Mouse (Mus musculus): ENCODE data around the gene Ccdc144b. TPM values are rescaled to one million over a fixed set of nuclear protein-coding genes. Genes with fewer than 3 reads are reported as not detected.

Gene Ccdc144b
- not detected in 2 replicates for polyA plus RNA-seq (2012; rRNA removed)

DNA sequence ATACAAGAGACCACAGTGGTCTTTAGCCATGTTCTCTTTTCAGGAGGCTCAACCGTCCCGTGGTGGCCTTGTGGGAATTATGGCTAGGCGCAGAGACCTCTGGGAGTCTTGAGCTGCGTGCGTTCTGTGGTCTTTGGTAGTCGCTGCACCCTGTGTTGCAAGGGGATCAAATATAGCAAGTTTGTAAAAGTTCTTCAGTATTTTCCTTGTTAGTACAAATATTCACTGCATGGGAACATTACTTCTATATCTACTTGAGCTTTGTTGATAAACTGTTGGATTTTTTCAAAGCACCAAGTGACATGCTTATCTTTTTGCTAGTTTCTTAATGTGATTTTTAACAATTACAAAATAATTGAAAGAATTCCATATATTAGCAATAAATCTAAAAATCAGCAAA is at the start of gene Ccdc144b:
Gene Ccdc144b (minus strand): TSS at position 101 of the 400 bp plus-strand sequence.
- TF ChIP-seq POLR2A (IDR thresholded peaks at IDR 0.05; ENCODE audit: borderline replicate concordance, extremely low read depth, insufficient read depth, insufficient read length, poor library complexity, severe bottlenecking), result no peak
- TF ChIP-seq CTCF (IDR thresholded peaks at IDR 0.05; ENCODE audit: borderline replicate concordance, extremely low read depth, insufficient read depth, insufficient read length), result no peak
- no peak for DNase-seq (ENCODE audit: low read depth)

DNA sequence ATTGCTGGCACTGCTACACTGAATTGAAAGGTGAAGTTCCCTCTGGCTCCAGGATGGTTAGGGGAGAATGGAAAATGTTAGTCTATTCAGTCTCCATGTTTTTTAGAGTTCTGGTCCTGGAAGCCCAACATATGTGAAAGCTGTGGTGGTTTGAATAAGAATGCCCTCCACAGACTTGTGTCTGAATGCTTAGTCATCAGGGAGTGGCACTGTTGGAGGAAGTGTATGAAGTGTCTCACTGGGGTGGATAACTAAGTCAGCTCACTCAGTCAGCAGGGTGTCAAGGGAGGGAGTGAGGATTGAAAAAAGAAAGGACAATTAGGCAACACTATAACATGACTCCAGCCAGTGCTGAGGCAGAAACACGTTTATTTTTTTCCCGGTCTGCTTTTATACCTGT is 42.0 kb upstream of the Ccdc144b start:
- DNase-seq (ENCODE audit: low read depth), result no peak
- TF ChIP-seq CTCF (IDR thresholded peaks at IDR 0.05; ENCODE audit: borderline replicate concordance, extremely low read depth, insufficient read depth, insufficient read length), result no peak
- no peak for TF ChIP-seq POLR2A (IDR thresholded peaks at IDR 0.05; ENCODE audit: borderline replicate concordance, extremely low read depth, insufficient read depth, insufficient read length, poor library complexity, severe bottlenecking)

DNA sequence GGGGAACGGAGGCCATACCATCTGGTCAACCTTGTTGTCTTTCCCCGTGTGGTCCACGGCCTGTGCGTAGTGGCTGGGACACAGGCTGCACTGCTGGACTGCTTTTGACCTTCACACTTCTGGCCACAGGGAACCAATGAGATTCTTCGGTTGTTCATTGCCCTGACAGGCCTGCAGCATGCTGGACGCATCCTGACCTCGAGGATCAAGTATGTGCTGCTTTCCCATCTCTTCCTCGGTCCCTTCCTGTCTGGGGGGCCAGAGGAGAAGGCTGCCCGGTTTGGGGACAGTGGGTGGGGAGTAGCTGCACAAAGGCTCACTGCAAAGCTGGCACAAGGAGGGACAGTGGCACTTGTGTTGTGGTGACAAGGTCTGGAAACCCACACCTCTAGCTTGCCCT is 34.2 kb upstream of the Ccdc144b start:
- DNase-seq (ENCODE audit: low read depth), result no peak
- TF ChIP-seq CTCF (IDR thresholded peaks at IDR 0.05; ENCODE audit: borderline replicate concordance, extremely low read depth, insufficient read depth, insufficient read length), result no peak
- no peak for TF ChIP-seq POLR2A (IDR thresholded peaks at IDR 0.05; ENCODE audit: borderline replicate concordance, extremely low read depth, insufficient read depth, insufficient read length, poor library complexity, severe bottlenecking)

DNA sequence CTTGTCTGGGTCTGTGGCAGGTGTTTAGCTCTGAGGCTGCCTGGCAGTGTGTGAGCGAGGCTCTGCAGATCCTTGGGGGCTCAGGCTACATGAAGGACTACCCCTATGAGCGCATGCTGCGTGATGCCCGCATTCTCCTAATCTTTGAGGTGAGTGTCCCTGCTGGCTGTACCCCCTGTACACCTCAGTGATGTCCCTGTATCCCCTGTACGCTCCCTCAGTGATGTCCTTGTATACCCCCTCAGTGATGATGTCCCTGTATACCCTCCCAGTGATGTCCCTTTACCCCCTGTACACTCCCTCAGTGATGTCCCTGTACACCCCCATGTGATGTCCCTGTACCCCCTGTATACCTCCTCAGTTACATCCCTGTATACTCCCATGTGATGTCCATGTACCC is 32.0 kb upstream of the Ccdc144b start:
- no peak for DNase-seq (ENCODE audit: low read depth)
- no peak for TF ChIP-seq CTCF (IDR thresholded peaks at IDR 0.05; ENCODE audit: borderline replicate concordance, extremely low read depth, insufficient read depth, insufficient read length)
- no peak for TF ChIP-seq POLR2A (IDR thresholded peaks at IDR 0.05; ENCODE audit: borderline replicate concordance, extremely low read depth, insufficient read depth, insufficient read length, poor library complexity, severe bottlenecking)

DNA sequence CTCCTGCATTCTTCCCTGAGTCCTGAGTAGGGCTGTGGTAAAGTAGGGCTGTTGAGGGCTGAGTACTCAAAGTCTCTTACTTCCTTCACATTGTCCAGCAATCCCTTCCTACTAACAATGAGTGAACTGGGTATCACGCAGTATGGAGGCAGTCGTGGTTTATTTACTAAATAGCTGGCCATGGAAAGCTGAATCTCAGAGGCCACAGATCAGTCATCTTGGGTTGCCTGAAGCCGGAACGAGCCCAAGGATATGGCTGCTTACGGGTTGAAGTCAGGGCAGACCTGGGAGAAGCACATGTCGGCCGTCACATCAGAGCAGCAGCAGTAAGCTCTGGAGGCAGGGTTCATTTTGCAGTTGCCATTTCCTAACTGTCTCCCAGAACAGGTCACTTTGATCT is 30.0 kb upstream of the Ccdc144b start:
- DNase-seq (ENCODE audit: low read depth), result no peak
- TF ChIP-seq CTCF (IDR thresholded peaks at IDR 0.05; ENCODE audit: borderline replicate concordance, extremely low read depth, insufficient read depth, insufficient read length), result no peak
- no peak for TF ChIP-seq POLR2A (IDR thresholded peaks at IDR 0.05; ENCODE audit: borderline replicate concordance, extremely low read depth, insufficient read depth, insufficient read length, poor library complexity, severe bottlenecking)

DNA sequence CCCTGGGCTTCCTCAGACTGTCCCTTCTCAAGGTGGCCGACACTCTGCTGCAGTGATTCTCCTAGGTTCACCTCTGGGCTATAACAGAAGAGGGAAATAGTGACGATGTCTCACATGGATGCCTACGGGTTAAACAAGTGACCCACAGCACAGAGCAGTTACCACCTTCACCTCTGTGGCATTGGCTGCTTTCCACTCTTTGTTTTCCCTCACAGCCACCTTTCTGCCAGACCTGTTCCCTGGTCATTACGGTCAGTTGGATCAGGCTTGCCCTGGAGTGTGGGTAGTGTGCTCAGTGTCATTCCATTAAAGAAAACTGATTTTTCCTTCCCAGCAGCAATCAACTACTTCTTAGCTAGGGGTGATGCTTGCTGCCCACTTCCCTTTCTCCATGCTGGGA is 29.5 kb upstream of the Ccdc144b start:
- TF ChIP-seq POLR2A (IDR thresholded peaks at IDR 0.05; ENCODE audit: borderline replicate concordance, extremely low read depth, insufficient read depth, insufficient read length, poor library complexity, severe bottlenecking) (no peak), CTCF (IDR thresholded peaks at IDR 0.05; ENCODE audit: borderline replicate concordance, extremely low read depth, insufficient read depth, insufficient read length) (no peak)
- DNase-seq (ENCODE audit: low read depth), result no peak

DNA sequence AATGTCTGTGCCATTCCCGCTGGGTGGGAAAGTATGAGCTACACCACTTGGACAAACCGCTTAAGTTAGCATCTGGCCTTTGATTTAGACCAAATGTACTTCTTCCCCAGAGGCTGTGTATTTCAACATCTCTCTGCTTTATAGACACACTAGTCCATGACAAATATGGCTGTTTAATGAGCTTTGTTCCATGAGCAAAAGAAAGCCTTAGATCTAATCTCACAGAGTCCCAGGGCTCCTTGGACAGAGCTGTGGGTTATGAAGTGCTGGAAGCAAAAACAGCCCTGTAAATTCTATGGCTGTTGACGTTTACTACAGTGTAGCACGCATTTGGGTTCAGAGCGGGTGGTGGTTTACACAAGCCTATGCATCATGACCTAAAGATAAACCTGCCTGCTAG is 27.4 kb upstream of the Ccdc144b start:
- DNase-seq (ENCODE audit: low read depth), result no peak
- TF ChIP-seq CTCF (IDR thresholded peaks at IDR 0.05; ENCODE audit: borderline replicate concordance, extremely low read depth, insufficient read depth, insufficient read length) (no peak), POLR2A (IDR thresholded peaks at IDR 0.05; ENCODE audit: borderline replicate concordance, extremely low read depth, insufficient read depth, insufficient read length, poor library complexity, severe bottlenecking) (no peak)

DNA sequence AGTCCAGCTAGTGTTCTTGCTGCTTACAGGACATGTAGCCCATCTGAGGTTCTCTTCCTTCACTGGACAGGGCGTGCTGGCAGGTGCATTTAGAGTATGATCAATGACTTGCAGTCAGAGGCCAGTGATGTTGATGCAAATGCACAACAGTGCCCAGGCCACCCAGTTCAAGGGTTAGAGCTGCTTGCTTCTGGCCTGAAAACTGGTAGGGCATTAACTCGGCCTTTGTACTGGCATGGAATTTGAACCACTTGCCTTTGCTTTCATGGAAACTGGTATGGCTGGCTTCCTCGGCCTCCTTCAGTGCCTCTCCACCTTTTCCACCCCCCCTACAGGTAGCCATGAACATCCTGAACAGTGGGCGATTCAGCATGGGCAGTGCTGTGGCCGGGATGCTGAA is 26.5 kb upstream of the Ccdc144b start:
- no peak for DNase-seq (ENCODE audit: low read depth)
- TF ChIP-seq CTCF (IDR thresholded peaks at IDR 0.05; ENCODE audit: borderline replicate concordance, extremely low read depth, insufficient read depth, insufficient read length) (no peak), POLR2A (IDR thresholded peaks at IDR 0.05; ENCODE audit: borderline replicate concordance, extremely low read depth, insufficient read depth, insufficient read length, poor library complexity, severe bottlenecking) (no peak)

DNA sequence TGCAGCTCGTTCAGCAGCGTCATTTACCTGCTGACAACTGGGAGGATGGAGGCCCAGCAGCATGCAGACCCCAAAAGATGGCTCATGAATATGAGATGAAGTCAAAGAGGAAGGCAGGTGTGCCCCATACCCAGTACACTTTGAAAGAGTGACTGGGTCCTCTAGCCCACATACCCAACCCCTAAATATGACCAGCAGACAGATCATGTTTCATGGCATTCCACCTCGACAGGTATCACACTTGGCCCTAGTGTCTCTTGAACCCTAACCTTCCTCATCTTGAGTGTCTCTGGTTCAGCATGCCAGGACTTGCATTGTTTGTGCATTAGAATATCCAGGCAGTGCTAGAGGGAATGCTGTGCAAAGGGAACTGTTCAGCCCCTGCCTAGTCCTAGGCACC is 24.0 kb upstream of the Ccdc144b start:
- TF ChIP-seq CTCF (IDR thresholded peaks at IDR 0.05; ENCODE audit: borderline replicate concordance, extremely low read depth, insufficient read depth, insufficient read length) (no peak), POLR2A (IDR thresholded peaks at IDR 0.05; ENCODE audit: borderline replicate concordance, extremely low read depth, insufficient read depth, insufficient read length, poor library complexity, severe bottlenecking) (no peak)

DNA sequence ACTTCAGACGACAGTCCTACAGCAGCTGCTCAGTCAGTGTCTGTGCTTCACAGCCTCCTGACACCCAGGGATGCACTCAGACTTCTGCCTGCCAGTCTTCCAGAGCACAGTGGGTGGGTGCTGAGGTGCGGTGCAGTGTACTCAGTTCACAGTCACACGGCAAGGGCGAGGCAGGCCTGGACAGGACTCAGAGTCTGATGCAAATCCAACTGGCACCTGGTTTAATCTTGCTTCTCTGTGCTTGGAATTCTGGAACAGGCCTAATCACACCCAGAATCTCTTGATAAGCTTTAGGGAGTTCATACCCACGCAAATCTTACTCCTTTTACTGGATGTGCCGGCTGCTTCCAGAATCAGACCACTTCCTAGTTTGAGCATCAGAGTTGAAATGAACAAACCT is 22.1 kb upstream of the Ccdc144b start:
- TF ChIP-seq CTCF (IDR thresholded peaks at IDR 0.05; ENCODE audit: borderline replicate concordance, extremely low read depth, insufficient read depth, insufficient read length) (no peak), POLR2A (IDR thresholded peaks at IDR 0.05; ENCODE audit: borderline replicate concordance, extremely low read depth, insufficient read depth, insufficient read length, poor library complexity, severe bottlenecking) (no peak)
- no peak for DNase-seq (ENCODE audit: low read depth)

More for the DNA sequence above, 24.0 kb upstream of the Ccdc144b start:
- DNase-seq (ENCODE audit: low read depth), result no peak

DNA sequence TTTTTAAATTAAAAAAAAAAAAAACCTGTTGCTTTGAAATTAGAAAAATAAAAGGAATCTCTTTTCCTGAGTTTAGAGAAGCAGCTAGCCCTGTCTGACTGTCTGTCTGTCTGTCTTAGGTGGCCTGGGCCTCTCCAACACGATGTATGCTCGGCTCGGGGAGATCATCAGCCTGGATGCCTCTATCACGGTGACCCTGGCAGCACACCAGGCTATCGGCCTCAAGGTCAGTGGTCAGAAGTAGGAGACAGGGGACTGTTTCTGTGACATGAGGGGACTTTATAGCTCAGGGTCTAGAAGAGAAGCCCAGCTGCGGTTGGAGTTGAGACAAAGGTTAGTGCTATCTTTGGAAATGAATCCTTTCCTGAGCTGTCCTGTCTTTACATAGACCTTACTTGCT is 20.9 kb upstream of the Ccdc144b start:
- no peak for DNase-seq (ENCODE audit: low read depth)
- TF ChIP-seq CTCF (IDR thresholded peaks at IDR 0.05; ENCODE audit: borderline replicate concordance, extremely low read depth, insufficient read depth, insufficient read length), result no peak
- TF ChIP-seq POLR2A (IDR thresholded peaks at IDR 0.05; ENCODE audit: borderline replicate concordance, extremely low read depth, insufficient read depth, insufficient read length, poor library complexity, severe bottlenecking), result no peak

DNA sequence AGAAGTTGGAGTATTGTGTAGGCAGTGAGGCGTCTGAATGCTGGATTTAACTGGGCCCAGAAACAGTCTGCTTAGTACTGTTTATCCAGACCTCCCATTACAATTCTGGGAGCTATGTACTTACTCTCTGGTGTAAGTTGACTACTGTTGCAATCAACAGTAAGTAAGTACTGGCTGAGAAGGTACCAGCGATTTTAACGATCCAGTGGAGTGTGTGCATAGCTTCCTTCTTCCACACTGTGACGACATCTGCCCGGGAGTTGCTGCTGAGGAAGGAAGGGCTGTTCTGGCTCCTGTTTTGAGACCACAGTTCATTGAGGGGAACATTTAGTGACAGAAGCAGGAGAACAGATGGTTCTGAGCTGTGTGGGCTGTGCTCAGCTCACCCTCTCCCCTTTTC is 17.7 kb upstream of the Ccdc144b start:
- TF ChIP-seq CTCF (IDR thresholded peaks at IDR 0.05; ENCODE audit: borderline replicate concordance, extremely low read depth, insufficient read depth, insufficient read length), result no peak
- TF ChIP-seq POLR2A (IDR thresholded peaks at IDR 0.05; ENCODE audit: borderline replicate concordance, extremely low read depth, insufficient read depth, insufficient read length, poor library complexity, severe bottlenecking), result no peak
- no peak for DNase-seq (ENCODE audit: low read depth)

DNA sequence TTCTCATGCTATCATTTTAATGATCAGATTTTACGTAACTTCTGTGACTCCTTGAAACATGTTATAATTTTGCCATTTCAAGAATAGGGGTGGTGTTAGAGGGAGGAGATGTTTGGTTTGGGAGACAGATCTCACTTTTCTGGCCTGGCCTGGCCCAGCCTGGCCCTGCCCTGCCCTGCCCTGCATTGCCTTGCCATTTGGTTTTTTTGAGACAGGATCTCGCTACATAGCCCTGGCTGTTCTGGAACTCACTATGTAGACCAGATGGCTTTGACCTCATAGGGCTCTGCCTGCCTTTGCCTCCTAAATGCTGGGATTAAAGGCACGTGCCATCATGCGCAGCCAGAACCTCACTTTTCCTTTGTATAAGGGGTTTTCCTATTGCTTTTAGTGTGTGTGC is 17.1 kb upstream of the Ccdc144b start:
- TF ChIP-seq POLR2A (IDR thresholded peaks at IDR 0.05; ENCODE audit: borderline replicate concordance, extremely low read depth, insufficient read depth, insufficient read length, poor library complexity, severe bottlenecking) (no peak), CTCF (IDR thresholded peaks at IDR 0.05; ENCODE audit: borderline replicate concordance, extremely low read depth, insufficient read depth, insufficient read length) (no peak)
- no peak for DNase-seq (ENCODE audit: low read depth)
